Mouse (Mus musculus) central nervous system, embryonic 11.5 days (tissue): ENCODE data around the gene G430095P16Rik. TPM values are rescaled to one million over a fixed set of nuclear protein-coding genes. Genes with fewer than 3 reads are reported as not detected.

Source experiments
- polyA plus RNA-seq: library from polyadenylated mRNA; depleted of rRNA; stranded (reverse); fragments of >200 nt; gene quantifications from 2 replicates; pipeline ENCODE4 v1.2.3, GENCODE M21; 2012; rRNA removed

Gene G430095P16Rik
- 2.7 and 4.9 TPM in 2 replicates for polyA plus RNA-seq

GRCm38 (mm10) chr8:84722850-84723570 is at the start of gene G430095P16Rik:
TSS of gene G430095P16Rik (plus strand) at chr8:84723007.

GRCm38 (mm10) chr8:84686191-84687002 is 36.4 kb upstream of the G430095P16Rik start, which contains the start of gene Trmt1:
TSS of gene Trmt1 (plus strand) at chr8:84686307.

GRCm38 (mm10) chr8:84687705-84688100 is 35.1 kb upstream of the G430095P16Rik start, which contains the start of gene Nacc1:
TSS of gene Nacc1 (minus strand) at chr8:84687862.

GRCm38 (mm10) chr8:84700941-84701911 is 21.6 kb upstream of the G430095P16Rik start, which contains the start of gene Lyl1:
TSS of gene Lyl1 (plus strand) at chr8:84701457.

Other genes starting within 250 kb of the G430095P16Rik start
- 22.8 and 24.3 TPM in 2 replicates for gene Ier2, start 60.2 kb upstream of the G430095P16Rik start, polyA plus RNA-seq
- gene Trmt1, start 36.7 kb upstream of the G430095P16Rik start, polyA plus RNA-seq, result 109 and 112 TPM in 2 replicates
- 55.6 and 88.0 TPM in 2 replicates for gene Nacc1, start 35.1 kb upstream of the G430095P16Rik start, polyA plus RNA-seq
- 6.1 and 7.2 TPM in 2 replicates for gene Lyl1, start 21.6 kb upstream of the G430095P16Rik start, polyA plus RNA-seq
- gene Nfix, start 77.3 kb downstream of the G430095P16Rik start, polyA plus RNA-seq, result 7.8 and 9.6 TPM in 2 replicates
- 3.2 and 4.7 TPM in 2 replicates for gene Dand5, start 99.8 kb downstream of the G430095P16Rik start, polyA plus RNA-seq
- gene Gadd45gip1, start 108.5 kb downstream of the G430095P16Rik start, polyA plus RNA-seq, result 29.3 and 32.5 TPM in 2 replicates
- gene Rad23a, start 117.7 kb downstream of the G430095P16Rik start, polyA plus RNA-seq, result 65.7 and 76.9 TPM in 2 replicates
- gene Calr, start 123.9 kb downstream of the G430095P16Rik start, polyA plus RNA-seq, result 669 and 1,481 TPM in 2 replicates
- 97.5 and 98.6 TPM in 2 replicates for gene Farsa, start 134.0 kb downstream of the G430095P16Rik start, polyA plus RNA-seq
- 38.7 and 41.1 TPM in 2 replicates for gene Syce2, start 149.1 kb downstream of the G430095P16Rik start, polyA plus RNA-seq
- gene Gcdh, start 170.9 kb downstream of the G430095P16Rik start, polyA plus RNA-seq, result 47.6 and 59.7 TPM in 2 replicates
- gene Klf1, start 178.9 kb downstream of the G430095P16Rik start, polyA plus RNA-seq, result 13.0 and 22.9 TPM in 2 replicates
- 8.9 and 10.6 TPM in 2 replicates for gene Dnase2a, start 185.6 kb downstream of the G430095P16Rik start, polyA plus RNA-seq
- gene Mast1, start 214.4 kb downstream of the G430095P16Rik start, polyA plus RNA-seq, result 21.4 and 22.8 TPM in 2 replicates
- gene Rtbdn, start 224.0 kb downstream of the G430095P16Rik start, polyA plus RNA-seq, result 1.1 TPM in 2 replicates
- not detected in 2 replicates for gene Gm49661, start 246.4 kb downstream of the G430095P16Rik start, polyA plus RNA-seq
- 836 and 1,138 TPM in 2 replicates for gene Prdx2, start 246.6 kb downstream of the G430095P16Rik start, polyA plus RNA-seq
- gene Rnaseh2a, start 246.8 kb downstream of the G430095P16Rik start, polyA plus RNA-seq, result 85.7 and 158 TPM in 2 replicates